Mouse (Mus musculus) G1E (cell line): ENCODE measurements around the gene Mst1r. TPM values are rescaled to one million over a fixed set of nuclear protein-coding genes. Genes with fewer than 3 reads are reported as not detected.

Experiments
- ATAC-seq: 2 replicates; pipeline ENCODE4 v1.8.0; 2016; ENCODE audit warnings: mild to moderate bottlenecking; ENCODE audit not compliant: insufficient number of reproducible peaks, poor library complexity, low FRiP score, severe bottlenecking; ENCODE audit errors: extremely low read depth
- DNase-seq: peaks from one replicate; pipeline ENCODE4 v3.0.0; 2012; ENCODE audit warnings: low spot score
- H3K27me3 ChIP-seq: 2 replicates; pipeline ENCODE4 v1.6.1; 2012; ENCODE audit warnings: mild to moderate bottlenecking, low read length, inconsistent platforms; ENCODE audit not compliant: insufficient read depth
- H3K36me3 ChIP-seq: replicated peaks from 2 replicates; pipeline ENCODE3; 2012; ENCODE audit warnings: mild to moderate bottlenecking, inconsistent platforms
- H3K4me1 ChIP-seq: 2 replicates; pipeline ENCODE4 v1.6.1; 2012; ENCODE audit warnings: low read depth, low read length, inconsistent platforms, mixed read lengths; ENCODE audit not compliant: insufficient read depth
- H3K4me3 ChIP-seq: 2 replicates; pipeline ENCODE4 v1.5.1; 2012; ENCODE audit warnings: low read depth, mild to moderate bottlenecking, inconsistent platforms, low read length, moderate library complexity, mixed read lengths
- H3K9me3 ChIP-seq: replicated peaks from 2 replicates; pipeline ENCODE4 v1.6.1; 2012; ENCODE audit warnings: inconsistent platforms
- CTCF ChIP-seq: IDR thresholded peaks from 2 replicates; pipeline ENCODE4 v1.5.1; 2012; ENCODE audit warnings: low read depth, low read length, inconsistent platforms, mixed read lengths
- GATA1 ChIP-seq: IDR thresholded peaks from 2 replicates; pipeline ENCODE4 v1.6.1; 2012; ENCODE audit warnings: borderline replicate concordance, low read length, inconsistent platforms, mixed read lengths
- GATA2 ChIP-seq: IDR thresholded peaks from 2 replicates; pipeline ENCODE4 v1.6.1; 2012; ENCODE audit warnings: low read depth, low read length, inconsistent platforms, borderline replicate concordance
- POLR2AphosphoS5 ChIP-seq: IDR thresholded peaks from 2 replicates; pipeline ENCODE4 v1.6.1; 2012; ENCODE audit warnings: low read depth, low read length, inconsistent platforms; ENCODE audit not compliant: insufficient replicate concordance
- TAL1 ChIP-seq: conservative IDR thresholded peaks from 2 replicates; pipeline ENCODE4 v1.6.1; 2012; ENCODE audit warnings: low read depth, low read length, inconsistent platforms, mixed read lengths
- polyA plus RNA-seq: library from polyadenylated mRNA; stranded (reverse); fragments of >175 nt; gene quantifications from 2 replicates; pipeline ENCODE4 v1.2.3, GENCODE M21; 2012
- total RNA-seq, 2 experiments: library from RNA; stranded (forward) in 1 of 2; stranded (reverse) in 1 of 2; fragments of 200-1000 nt in 1 of 2; fragments of >200 nt in 1 of 2; fragmentation: Nextera tagmentation in 1 of 2; gene quantifications; 2 replicates each; pipeline ENCODE4 v1.2.3; 2014 to 2017

Mst1r gene
- total and polyA plus RNA-seq, 3 experiments = 0.01 TPM; not detected in 2

DNA sequence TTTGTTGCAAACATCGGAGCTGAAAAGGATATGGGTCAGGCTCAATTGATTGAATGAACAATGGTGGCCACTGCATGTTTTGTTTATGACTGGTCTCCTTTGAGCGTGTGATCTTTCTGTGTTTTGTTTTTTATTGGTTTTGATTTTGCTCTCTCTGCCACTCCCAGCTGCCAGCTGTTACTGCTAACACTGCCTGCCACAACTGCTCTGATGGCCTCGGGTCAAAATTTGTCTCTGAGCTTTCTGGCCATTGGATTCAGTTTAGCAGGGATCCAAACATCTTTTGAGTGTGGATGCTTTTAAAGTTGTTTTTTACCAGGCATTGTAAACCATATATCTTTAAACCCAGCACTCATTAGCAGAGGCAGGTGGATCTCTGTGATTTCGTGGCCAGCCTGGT, 26.3 kb upstream of the Mst1r start:
- Histone ChIP-seq H3K4me3 (no peak overlapping the region), H3K4me1 (no peaks in the 10 kb centered on the region)

GRCm38 (mm10) chr9:107887804-107888266, 18.8 kb upstream of the Mst1r start, which contains the start of gene Mon1a:
Mon1a (plus strand) TSS chr9:107888151.
- Histone ChIP-seq H3K27me3 (peaks cover 10% of the 10 kb centered on the region; the same call in 1 of the 2 replicates), H3K9me3 (no peaks in the 10 kb centered on the region), H3K4me1 (peaks cover 27% of the 10 kb centered on the region), H3K36me3 (peaks cover 22% of the 10 kb centered on the region), H3K4me3 (peak within 1 kb of the TSS; percentile 85)
- ATAC-seq (peak; percentile 85), DNase-seq (peak; percentile 88)
- TF ChIP-seq GATA2 = no peak
- TF ChIP-seq CTCF = no peak
- no peak for TF ChIP-seq GATA1
- TF ChIP-seq POLR2AphosphoS5 = no peak
- TF ChIP-seq TAL1 = no peak

More for the DNA sequence above, 26.3 kb upstream of the Mst1r start:
- Histone ChIP-seq H3K36me3 (no peaks in the 10 kb centered on the region), H3K27me3 (peaks cover 33% of the 10 kb centered on the region), H3K9me3 (no peaks in the 10 kb centered on the region)
- TF ChIP-seq TAL1 (no peak), GATA2 (no peak), GATA1 (no peak), POLR2AphosphoS5 (no peak), CTCF (no peak)
- ATAC-seq = no peak
- DNase-seq = no peak

GRCm38 (mm10) chr9:107888267-107888850, 18.3 kb upstream of the Mst1r start:
- H3K4me3 ChIP-seq = peak overlapping the region; percentile 85
- DNase-seq = peak; percentile 53
- no peak for ATAC-seq
- H3K36me3 ChIP-seq = peaks cover 25% of the 10 kb centered on the region
- H3K9me3 ChIP-seq = no peaks in the 10 kb centered on the region
- TF ChIP-seq TAL1 (no peak), GATA2 (no peak), CTCF (no peak), POLR2AphosphoS5 (no peak), GATA1 (no peak)
- H3K27me3 ChIP-seq = peaks cover 10% of the 10 kb centered on the region; the same call in 1 of the 2 replicates
- peaks cover 27% of the 10 kb centered on the region for H3K4me1 ChIP-seq

DNA sequence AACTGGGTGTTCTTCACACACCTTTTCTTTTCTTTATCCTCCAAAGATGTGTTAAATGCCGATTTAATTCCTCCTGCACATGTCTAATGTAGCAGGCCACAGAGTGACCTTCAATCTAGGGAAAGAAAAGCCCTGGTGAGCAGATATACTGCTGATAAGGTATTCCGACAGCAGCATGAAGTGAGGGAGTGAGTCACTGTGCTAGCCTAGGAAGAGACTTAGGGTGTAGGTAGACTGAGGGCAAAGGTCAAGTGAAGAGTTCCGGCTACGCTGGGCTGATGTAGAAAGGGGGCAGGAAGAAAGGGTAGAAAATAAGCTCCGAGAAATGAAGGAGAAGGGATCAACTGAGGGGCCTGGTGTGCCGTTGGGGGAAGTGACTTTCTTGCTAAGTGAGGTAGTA, 16.4 kb upstream of the Mst1r start:
- TF ChIP-seq CTCF = no peak
- no peak for TF ChIP-seq TAL1
- TF ChIP-seq POLR2AphosphoS5 = no peak
- TF ChIP-seq GATA1 = no peak
- TF ChIP-seq GATA2 = no peak
- no peak overlapping the region for H3K4me3 ChIP-seq
- DNase-seq = no peak
- no peaks in the 10 kb centered on the region for H3K9me3 ChIP-seq
- peaks cover 29% of the 10 kb centered on the region for H3K36me3 ChIP-seq
- peaks cover 5% of the 10 kb centered on the region; the same call in 1 of the 2 replicates for H3K27me3 ChIP-seq
- ATAC-seq = no peak
- H3K4me1 ChIP-seq = peaks cover 27% of the 10 kb centered on the region

GRCm38 (mm10) chr9:107891023-107891422, 15.7 kb upstream of the Mst1r start:
- Histone ChIP-seq H3K36me3 (peaks cover 34% of the 10 kb centered on the region), H3K9me3 (no peaks in the 10 kb centered on the region), H3K4me3 (no peak overlapping the region), H3K27me3 (peaks cover 3% of the 10 kb centered on the region; the same call in 1 of the 2 replicates), H3K4me1 (peaks cover 27% of the 10 kb centered on the region)
- no peak for ATAC-seq
- no peak for TF ChIP-seq POLR2AphosphoS5
- TF ChIP-seq CTCF = 0 out of 2 replicates have a peak, but pooled peaks have one; percentile 17
- no peak for TF ChIP-seq GATA2
- no peak for TF ChIP-seq TAL1
- no peak for TF ChIP-seq GATA1
- no peak for DNase-seq

DNA sequence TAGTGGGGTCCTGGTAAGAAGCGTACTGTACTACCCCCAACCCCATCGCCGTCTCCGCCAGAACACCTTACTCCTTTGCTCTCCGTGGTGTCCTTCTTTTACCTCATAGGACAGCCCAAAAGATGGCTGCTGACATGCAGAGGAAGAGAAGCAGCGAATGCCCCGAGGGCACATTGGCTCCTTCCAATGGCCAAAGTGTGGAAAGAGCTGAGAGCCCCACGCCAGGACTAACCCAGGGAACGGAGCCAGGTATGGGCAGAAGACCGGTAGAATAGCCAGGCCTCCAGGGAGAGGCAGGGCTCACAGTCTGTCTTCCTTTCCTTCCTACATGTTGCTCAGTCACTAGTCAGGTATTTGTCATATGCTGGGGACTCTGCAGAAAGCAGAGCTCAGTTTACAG, 8.1 kb upstream of the Mst1r start:
- H3K4me3 ChIP-seq = no peak overlapping the region
- H3K27me3 ChIP-seq = no peaks in the 10 kb centered on the region
- ATAC-seq = no peak
- no peak for DNase-seq
- no peaks in the 10 kb centered on the region for H3K9me3 ChIP-seq
- TF ChIP-seq POLR2AphosphoS5 (no peak), GATA1 (no peak), CTCF (no peak), TAL1 (no peak), GATA2 (no peak)
- no peaks in the 10 kb centered on the region for H3K4me1 ChIP-seq
- peaks cover 69% of the 10 kb centered on the region for H3K36me3 ChIP-seq
